Mouse (Mus musculus) G1E (cell line): ENCODE measurements around the gene Bak1. TPM values are rescaled to one million over a fixed set of nuclear protein-coding genes. Genes with fewer than 3 reads are reported as not detected.
A peak's percentile ranks its signal among the peaks of the same experiment; 100 is the strongest.

Source experiments
- ATAC-seq: 2 replicates; pipeline ENCODE4 v1.8.0; 2016; ENCODE audit warnings: mild to moderate bottlenecking; ENCODE audit not compliant: insufficient number of reproducible peaks, poor library complexity, low FRiP score, severe bottlenecking; ENCODE audit errors: extremely low read depth
- DNase-seq: peaks from one replicate; pipeline ENCODE4 v3.0.0; 2012; ENCODE audit warnings: low spot score
- H3K27me3 ChIP-seq: 2 replicates; pipeline ENCODE4 v1.6.1; 2012; ENCODE audit warnings: mild to moderate bottlenecking, low read length, inconsistent platforms; ENCODE audit not compliant: insufficient read depth
- H3K36me3 ChIP-seq: replicated peaks from 2 replicates; pipeline ENCODE3; 2012; ENCODE audit warnings: mild to moderate bottlenecking, inconsistent platforms
- H3K4me1 ChIP-seq: 2 replicates; pipeline ENCODE4 v1.6.1; 2012; ENCODE audit warnings: low read depth, low read length, inconsistent platforms, mixed read lengths; ENCODE audit not compliant: insufficient read depth
- H3K4me3 ChIP-seq: 2 replicates; pipeline ENCODE4 v1.5.1; 2012; ENCODE audit warnings: low read depth, mild to moderate bottlenecking, inconsistent platforms, low read length, moderate library complexity, mixed read lengths
- H3K9me3 ChIP-seq: replicated peaks from 2 replicates; pipeline ENCODE4 v1.6.1; 2012; ENCODE audit warnings: inconsistent platforms
- CTCF ChIP-seq: IDR thresholded peaks from 2 replicates; pipeline ENCODE4 v1.5.1; 2012; ENCODE audit warnings: low read depth, low read length, inconsistent platforms, mixed read lengths
- GATA1 ChIP-seq: IDR thresholded peaks from 2 replicates; pipeline ENCODE4 v1.6.1; 2012; ENCODE audit warnings: borderline replicate concordance, low read length, inconsistent platforms, mixed read lengths
- GATA2 ChIP-seq: IDR thresholded peaks from 2 replicates; pipeline ENCODE4 v1.6.1; 2012; ENCODE audit warnings: low read depth, low read length, inconsistent platforms, borderline replicate concordance
- POLR2AphosphoS5 ChIP-seq: IDR thresholded peaks from 2 replicates; pipeline ENCODE4 v1.6.1; 2012; ENCODE audit warnings: low read depth, low read length, inconsistent platforms; ENCODE audit not compliant: insufficient replicate concordance
- TAL1 ChIP-seq: conservative IDR thresholded peaks from 2 replicates; pipeline ENCODE4 v1.6.1; 2012; ENCODE audit warnings: low read depth, low read length, inconsistent platforms, mixed read lengths
- polyA plus RNA-seq: library from polyadenylated mRNA; stranded (reverse); fragments of >175 nt; gene quantifications from 2 replicates; pipeline ENCODE4 v1.2.3, GENCODE M21; 2012
- total RNA-seq, 2 experiments: library from RNA; stranded (forward) in 1 of 2; stranded (reverse) in 1 of 2; fragments of 200-1000 nt in 1 of 2; fragments of >200 nt in 1 of 2; fragmentation: Nextera tagmentation in 1 of 2; gene quantifications; 2 replicates each; pipeline ENCODE4 v1.2.3; 2014 to 2017

Bak1 gene
- total and polyA plus RNA-seq, 3 experiments = 64.5 to 231 (median 227) TPM

GRCm38 (mm10) chr17:27004431-27004830 lies 24.4 kb downstream of the Bak1 start:
- Histone ChIP-seq H3K9me3 (no peaks in the 10 kb centered on the region), H3K27me3 (peaks cover 34% of the 10 kb centered on the region), H3K36me3 (no peaks in the 10 kb centered on the region), H3K4me3 (no peak overlapping the region), H3K4me1 (peaks cover 8% of the 10 kb centered on the region)
- no peak for DNase-seq
- ATAC-seq = no peak
- TF ChIP-seq GATA2 (no peak), CTCF (peak; percentile 94), POLR2AphosphoS5 (no peak)

- peak; percentile 66 for TF ChIP-seq CTCF
- no peak for TF ChIP-seq GATA2
- H3K9me3 ChIP-seq = no peaks in the 10 kb centered on the region
- no peaks in the 10 kb centered on the region for H3K36me3 ChIP-seq
- ATAC-seq (no peak), DNase-seq (no peak)
- no peak overlapping the region for H3K4me3 ChIP-seq
- peaks cover 36% of the 10 kb centered on the region for H3K27me3 ChIP-seq
- H3K4me1 ChIP-seq = peaks cover 8% of the 10 kb centered on the region
Measured at GRCm38 (mm10) chr17:27001889-27002288, 26.9 kb downstream of the Bak1 start.

DNA sequence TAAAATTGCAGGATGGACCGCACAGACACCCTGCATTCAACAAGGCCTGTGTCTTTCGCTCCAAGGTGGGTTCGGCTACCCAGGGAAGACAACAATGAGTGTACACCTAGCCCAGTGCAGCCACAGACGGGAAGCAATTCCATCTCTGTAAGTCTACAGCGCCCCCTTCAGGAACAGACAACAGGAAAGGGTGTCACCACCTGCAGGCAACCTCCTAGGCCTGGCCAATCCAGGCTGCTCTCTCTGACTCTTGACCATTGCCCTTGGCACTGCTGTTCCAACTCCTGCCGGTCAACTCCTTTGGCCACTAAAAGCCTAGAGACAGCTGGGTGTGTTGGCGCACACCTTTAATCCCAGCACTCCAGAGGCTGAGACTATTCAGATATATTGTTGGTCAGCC lies 27.7 kb downstream of the Bak1 start:
- TF ChIP-seq GATA2 = no peak
- no peak for TF ChIP-seq GATA1
- no peak for TF ChIP-seq POLR2AphosphoS5
- TF ChIP-seq CTCF = peak; percentile 20; the same call in 1 of the 2 replicates
- H3K27me3 ChIP-seq = peaks cover 36% of the 10 kb centered on the region
- H3K4me3 ChIP-seq = no peak overlapping the region
- no peaks in the 10 kb centered on the region for H3K36me3 ChIP-seq
- no peak for DNase-seq
- no peak for ATAC-seq
- peaks cover 8% of the 10 kb centered on the region for H3K4me1 ChIP-seq
- no peaks in the 10 kb centered on the region for H3K9me3 ChIP-seq

DNA sequence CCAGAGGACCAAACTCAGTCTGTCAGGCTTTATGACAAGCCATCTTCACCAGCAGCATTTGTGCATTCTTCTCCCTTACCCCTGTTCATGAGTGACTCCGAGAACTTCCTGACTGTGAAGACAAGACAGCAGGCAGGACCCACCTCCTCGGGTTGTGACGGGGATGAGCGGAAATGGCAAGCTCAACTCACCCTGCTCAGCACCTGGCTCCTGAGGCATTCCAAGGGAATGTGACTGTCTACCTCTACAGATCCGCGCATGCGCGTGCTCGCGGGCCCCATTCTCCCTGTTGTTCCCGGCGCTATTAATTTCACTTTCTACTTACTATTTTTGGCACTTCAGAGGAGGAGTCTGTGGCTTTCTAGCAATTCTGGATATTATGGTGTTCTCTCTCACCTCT lies 28.8 kb downstream of the Bak1 start:
- DNase-seq (no peak), ATAC-seq (no peak)
- Histone ChIP-seq H3K27me3 (peaks cover 31% of the 10 kb centered on the region), H3K4me1 (peaks cover 16% of the 10 kb centered on the region), H3K9me3 (no peaks in the 10 kb centered on the region), H3K4me3 (no peak overlapping the region), H3K36me3 (no peaks in the 10 kb centered on the region)
- no peak for TF ChIP-seq CTCF
- no peak for TF ChIP-seq GATA2
- no peak for TF ChIP-seq GATA1
- TF ChIP-seq TAL1 = no peak
- no peak for TF ChIP-seq POLR2AphosphoS5

GRCm38 (mm10) chr17:26998283-26998682 lies 30.5 kb downstream of the Bak1 start:
- TF ChIP-seq TAL1 (no peak), CTCF (no peak), POLR2AphosphoS5 (no peak), GATA2 (no peak), GATA1 (no peak)
- DNase-seq (no peak), ATAC-seq (no peak)
- Histone ChIP-seq H3K9me3 (no peaks in the 10 kb centered on the region), H3K27me3 (peaks cover 23% of the 10 kb centered on the region), H3K4me3 (no peak overlapping the region), H3K36me3 (no peaks in the 10 kb centered on the region), H3K4me1 (peaks cover 21% of the 10 kb centered on the region)

DNA sequence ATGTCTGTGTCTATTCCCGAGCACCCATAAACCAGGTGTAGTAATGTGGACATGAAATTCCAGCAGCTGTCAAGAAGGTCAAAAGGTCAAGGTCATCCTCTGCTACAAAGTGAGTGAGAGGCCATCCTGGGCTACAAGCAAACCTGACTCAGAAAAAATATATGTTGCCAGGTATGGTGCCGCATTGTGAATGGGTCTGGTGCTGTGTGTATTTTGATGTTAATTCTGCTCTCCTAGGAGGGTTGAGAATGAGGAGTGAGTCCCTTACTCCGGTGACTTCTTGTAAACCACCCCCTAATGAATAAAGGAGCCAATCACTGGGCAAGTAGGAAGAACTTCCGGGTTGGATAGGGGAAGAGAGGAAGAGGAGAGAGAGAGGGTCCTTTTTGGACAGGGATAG lies 31.1 kb downstream of the Bak1 start:
- peaks cover 21% of the 10 kb centered on the region for H3K4me1 ChIP-seq
- no peaks in the 10 kb centered on the region for H3K36me3 ChIP-seq
- no peaks in the 10 kb centered on the region for H3K9me3 ChIP-seq
- H3K27me3 ChIP-seq = peaks cover 22% of the 10 kb centered on the region
- ATAC-seq (no peak), DNase-seq (no peak)
- no peak for TF ChIP-seq POLR2AphosphoS5
- no peak for TF ChIP-seq GATA1
- no peak for TF ChIP-seq GATA2
- no peak for TF ChIP-seq CTCF
- no peak for TF ChIP-seq TAL1
- no peak overlapping the region for H3K4me3 ChIP-seq

GRCm38 (mm10) chr17:26995562-26995961 lies 33.2 kb downstream of the Bak1 start:
- no peak for DNase-seq
- Histone ChIP-seq H3K27me3 (peaks cover 25% of the 10 kb centered on the region), H3K4me1 (peaks cover 21% of the 10 kb centered on the region), H3K36me3 (no peaks in the 10 kb centered on the region), H3K9me3 (no peaks in the 10 kb centered on the region), H3K4me3 (no peak overlapping the region)
- no peak for ATAC-seq
- no peak for TF ChIP-seq TAL1
- no peak for TF ChIP-seq CTCF
- no peak for TF ChIP-seq GATA2
- no peak for TF ChIP-seq POLR2AphosphoS5
- no peak for TF ChIP-seq GATA1
